Comparison of ENCODE assay signal across 8 mouse cellular contexts in genomic region chr10:120646862-120647311, GRCm38 (mm10).
DNase-seq lines count a peak whose midpoint lies in the region; ATAC-seq and TF ChIP-seq lines count a peak whose summit lies in the region.

No protein-coding gene starts in this region.

- no peak overlapping the region for H3K4me3 ChIP-seq in lung, adult 2 months (replicated peaks; ENCODE audit: extremely low read depth, low read depth, low read length)
- peak overlapping the region; percentile 16 for H3K4me3 ChIP-seq in heart, embryonic 13.5 days
- peak overlapping the region; percentile 8; the same call in 1 of the 2 replicates for H3K4me3 ChIP-seq in neural tube, embryonic 13.5 days

- no peak overlapping the region for H3K27ac ChIP-seq in heart, embryonic 13.5 days (replicated peaks)
- peak overlapping the region; percentile 28; the same call in 1 of the 2 replicates for H3K27ac ChIP-seq in neural tube, embryonic 13.5 days (replicated peaks)

- H3K27me3 ChIP-seq in heart, embryonic 13.5 days (replicated peaks) = no peaks in the 10 kb centered on the region
- peaks cover 6% of the 10 kb centered on the region; the same call in 1 of the 2 replicates for H3K27me3 ChIP-seq in neural tube, embryonic 13.5 days

- TF ChIP-seq POLR2A in lung, adult 2 months (IDR thresholded peaks at IDR 0.05; ENCODE audit: borderline replicate concordance, extremely low read depth, low read depth, low read length) = no peak

- WGBS in lung, adult 2 months = 28% methylated on average over 14 of the region's 14 CpGs
- 7% methylated on average over 14 of the region's 14 CpGs for WGBS in heart, embryonic 13.5 days
- 4% methylated on average over 14 of the region's 14 CpGs for whole genome bisulfite sequencing in neural tube, embryonic 13.5 days

- 0 out of 2 replicates have a peak, but pooled peaks cover 6% of the 10 kb centered on the region for H3K9me3 ChIP-seq in heart, embryonic 13.5 days
- 0 out of 2 replicates have a peak, but pooled peaks cover 3% of the 10 kb centered on the region for H3K9me3 ChIP-seq in neural tube, embryonic 13.5 days

- peak overlapping the region; percentile 63 for H3K9ac ChIP-seq in heart, embryonic 13.5 days
- peak overlapping the region; percentile 55 for H3K9ac ChIP-seq in neural tube, embryonic 13.5 days

- no peak for TF ChIP-seq CTCF in lung, adult 2 months (IDR thresholded peaks at IDR 0.05; ENCODE audit: insufficient read depth, low read length)

- no peaks in the 10 kb centered on the region for H3K4me1 ChIP-seq in lung, adult 2 months (ENCODE audit: control insufficient read depth, insufficient read depth, low read length)
- H3K4me1 ChIP-seq in heart, embryonic 13.5 days = peaks cover 21% of the 10 kb centered on the region
- H3K4me1 ChIP-seq in neural tube, embryonic 13.5 days (replicated peaks) = peaks cover 17% of the 10 kb centered on the region; the same call in 1 of the 2 replicates

- peak overlapping the region; percentile 62 for H3K4me2 ChIP-seq in heart, embryonic 13.5 days
- peak overlapping the region; percentile 51 for H3K4me2 ChIP-seq in neural tube, embryonic 13.5 days

- H3K36me3 ChIP-seq in heart, embryonic 13.5 days = no peaks in the 10 kb centered on the region
- no peaks in the 10 kb centered on the region for H3K36me3 ChIP-seq in neural tube, embryonic 13.5 days

- no peak for ATAC-seq in heart, embryonic 13.5 days (ENCODE audit: extremely low read depth, insufficient number of reproducible peaks, low FRiP score, low TSS enrichment)
- peak; percentile 40; the same call in 1 of the 2 replicates for ATAC-seq in neural tube, embryonic 13.5 days (ENCODE audit: low read depth)
- ATAC-seq in activated CD4-positive, CD25-positive, alpha-beta regulatory T cell, adult 4 months = no peak

- DNase-seq in lung, adult 2 months = peak; percentile 8
- DNase-seq in lung, postnatal 25 days (ENCODE audit: low spot score) = no peak
- peak; percentile 82 to 85 for DNase-seq in cerebellum, postnatal 10 days
- peak; percentile 29 for DNase-seq in liver
- no peak for DNase-seq in testis, postnatal 14 days (ENCODE audit: low spot score)

Comparison
In these comparisons a context has a peak if more than half of its experiments do, and no peak if none do; other contexts are left out.
1. DNase-seq: peak in lung, adult 2 months (single experiment), cerebellum, postnatal 10 days (2 of 2) and liver (single experiment); none in lung, postnatal 25 days (single experiment) and testis, postnatal 14 days (single experiment).